Mouse (Mus musculus) forebrain, embryonic 11.5 days (tissue): Measurements from ENCODE around the gene Olfr1293-ps. TPM values are rescaled to one million over a fixed set of nuclear protein-coding genes. Genes with fewer than 3 reads are reported as not detected.

Experiments
- polyA plus RNA-seq: library from polyadenylated mRNA; unstranded; fragments of >200 nt; fragmentation: Nextera tagmentation; extraction: Ambion mirVana; gene quantifications from 2 replicates; pipeline ENCODE4 v1.2.1, GENCODE M21; 2014

Olfr1293-ps gene
- polyA plus RNA-seq, 1 experiment from 2014 or later = not detected

Other genes with a start within 250 kb of the Olfr1293-ps start
- not detected in 2 replicates for gene Olfr1278, start 235.1 kb upstream of the Olfr1293-ps start, polyA plus RNA-seq
- not detected in 2 replicates for gene Olfr1279, start 224.6 kb upstream of the Olfr1293-ps start, polyA plus RNA-seq
- not detected in 2 replicates for gene Olfr1280, start 211.2 kb upstream of the Olfr1293-ps start, polyA plus RNA-seq
- not detected in 2 replicates for gene Olfr1281, start 198.7 kb upstream of the Olfr1293-ps start, polyA plus RNA-seq
- gene Olfr1282, start 189.1 kb upstream of the Olfr1293-ps start, polyA plus RNA-seq = not detected in 2 replicates
- gene Olfr1283, start 158.4 kb upstream of the Olfr1293-ps start, polyA plus RNA-seq = not detected in 2 replicates
- gene Olfr1284, start 149.7 kb upstream of the Olfr1293-ps start, polyA plus RNA-seq = not detected in 2 replicates
- gene Olfr1286, start 102.1 kb upstream of the Olfr1293-ps start, polyA plus RNA-seq = not detected in 2 replicates
- not detected in 2 replicates for gene Olfr1287, start 76.1 kb upstream of the Olfr1293-ps start, polyA plus RNA-seq
- gene Olfr1288, start 51.1 kb upstream of the Olfr1293-ps start, polyA plus RNA-seq = not detected in 2 replicates
- not detected in 2 replicates for gene Olfr1289, start 44.4 kb upstream of the Olfr1293-ps start, polyA plus RNA-seq
- gene Olfr1290, start 31.4 kb upstream of the Olfr1293-ps start, polyA plus RNA-seq = not detected in 2 replicates
- not detected in 2 replicates for gene Olfr1291-ps1, start 28.0 kb upstream of the Olfr1293-ps start, polyA plus RNA-seq
- gene Olfr1294, start 15.1 kb downstream of the Olfr1293-ps start, polyA plus RNA-seq = not detected in 2 replicates
- not detected in 2 replicates for gene Olfr1295, start 44.5 kb downstream of the Olfr1293-ps start, polyA plus RNA-seq
- gene Olfr1297, start 101.3 kb downstream of the Olfr1293-ps start, polyA plus RNA-seq = not detected in 2 replicates
- not detected in 2 replicates for gene Olfr1298, start 124.0 kb downstream of the Olfr1293-ps start, polyA plus RNA-seq
- not detected in 2 replicates for gene Olfr1299, start 136.2 kb downstream of the Olfr1293-ps start, polyA plus RNA-seq
- not detected in 2 replicates for gene Olfr1301, start 225.8 kb downstream of the Olfr1293-ps start, polyA plus RNA-seq